Mouse (Mus musculus) kidney, adult 18-20 months (tissue): ENCODE results near the gene Scn8a.
"Not testable (repeated sequence)": the region's sequence is repeated elsewhere in the genome, so short reads cannot be mapped to it uniquely, and the experiment has no call there.

ENCODE experiments used
- DNase-seq: peaks from one replicate; pipeline ENCODE4 v3.0.0; 2021

Gene Scn8a

GRCm38 (mm10) chr15:100869558-100869957 is at the start of gene Scn8a:
TSS of gene Scn8a (plus strand) at chr15:100869858.
- DNase-seq = no peak

GRCm38 (mm10) chr15:100821824-100822223 is 47.8 kb upstream of the Scn8a start:
- DNase-seq = peak; percentile 54

DNA sequence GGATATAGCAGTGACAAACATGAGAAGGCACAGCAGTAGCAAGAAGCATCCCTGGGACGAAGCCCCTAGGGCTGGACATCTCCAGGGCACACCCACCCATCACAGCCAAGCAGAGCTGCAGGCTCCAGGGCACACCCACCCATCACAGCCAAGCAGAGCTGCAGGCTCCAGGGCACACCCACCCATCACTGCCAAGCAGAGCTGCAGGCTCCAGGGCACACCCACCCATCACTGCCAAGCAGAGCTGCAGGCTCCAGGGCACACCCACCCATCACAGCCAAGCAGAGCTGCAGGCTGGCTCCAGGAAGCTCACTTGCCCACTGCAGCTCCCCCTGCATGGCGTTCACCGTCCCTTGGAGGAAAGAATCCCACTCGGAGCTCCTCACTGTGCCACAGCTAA is 47.3 kb upstream of the Scn8a start:
- not testable (repeated sequence) for DNase-seq

GRCm38 (mm10) chr15:100825249-100825856 is 44.3 kb upstream of the Scn8a start:
- no peak for DNase-seq

DNA sequence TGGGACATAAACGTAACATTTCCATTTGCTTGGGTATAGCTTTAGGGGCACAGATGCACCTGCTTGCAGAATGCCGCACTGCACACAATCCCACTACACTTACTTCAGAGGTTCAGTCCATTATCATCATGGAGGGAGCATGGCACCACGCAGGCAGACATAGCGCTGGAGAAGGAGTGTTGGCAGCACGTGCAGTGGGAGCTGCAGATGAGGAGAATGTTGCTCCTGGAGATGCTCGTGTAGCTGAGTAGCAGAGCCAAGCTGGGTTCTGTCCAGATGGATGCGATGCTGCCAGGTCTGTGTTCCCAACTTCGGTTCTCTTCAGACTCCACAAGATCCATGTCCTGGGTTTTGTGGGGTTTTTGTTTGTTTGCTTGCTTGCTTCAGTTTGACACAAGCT is 43.6 kb upstream of the Scn8a start:
- DNase-seq = no peak

- DNase-seq = no peak
These were observed 39.9 kb upstream of the Scn8a start for GRCm38 (mm10) chr15:100829775-100830174.

GRCm38 (mm10) chr15:100830682-100831081 is 39.0 kb upstream of the Scn8a start:
- no peak for DNase-seq

GRCm38 (mm10) chr15:100832144-100832543 is 37.5 kb upstream of the Scn8a start:
- DNase-seq = no peak

DNA sequence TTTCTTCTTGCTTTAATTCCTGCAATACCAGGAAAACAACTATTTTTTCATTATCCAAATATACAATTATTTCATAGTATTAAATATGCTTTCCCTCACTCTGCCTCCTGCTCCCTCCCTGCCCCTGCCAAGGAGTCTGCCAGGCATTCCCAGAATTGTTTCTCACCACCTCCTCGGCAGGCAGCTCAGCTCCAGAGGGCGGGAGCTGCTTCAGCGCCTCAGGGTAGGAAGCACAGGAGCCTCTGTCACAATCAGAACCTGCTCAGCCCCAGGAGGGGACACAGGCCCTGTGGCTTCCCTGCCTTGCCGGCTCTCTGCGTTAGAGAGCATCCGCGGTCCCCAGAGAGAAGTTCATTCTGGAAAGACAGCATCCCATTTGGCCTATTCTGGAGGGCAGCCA is 36.9 kb upstream of the Scn8a start:
- DNase-seq = no peak

GRCm38 (mm10) chr15:100836729-100837128 is 32.9 kb upstream of the Scn8a start:
- DNase-seq = no peak

- DNase-seq = peak; percentile 55
These were observed 31.0 kb upstream of the Scn8a start for GRCm38 (mm10) chr15:100838607-100839207.

GRCm38 (mm10) chr15:100844336-100844735 is 25.3 kb upstream of the Scn8a start:
- no peak for DNase-seq

- DNase-seq = peak; percentile 24
These were observed 24.4 kb upstream of the Scn8a start for GRCm38 (mm10) chr15:100845049-100845879.

DNA sequence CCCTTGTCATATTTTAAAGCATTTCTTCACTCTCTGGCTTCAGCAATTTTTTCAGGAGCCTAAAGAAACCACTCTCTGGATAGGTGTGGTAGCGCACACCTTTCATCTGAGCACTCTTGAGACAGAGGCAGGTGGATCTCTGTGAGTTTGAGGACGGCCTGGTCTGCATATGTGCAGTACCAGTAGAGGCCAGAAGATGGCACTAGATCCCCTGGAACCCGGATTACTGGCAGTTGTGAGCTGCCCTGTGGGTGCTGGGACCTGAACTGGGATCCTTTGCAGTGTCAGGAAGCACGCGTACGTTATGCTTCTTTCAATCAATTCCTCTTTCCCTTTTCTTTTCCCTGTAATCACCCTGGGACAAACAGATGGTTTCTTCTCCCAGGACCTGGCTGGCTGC is 22.5 kb upstream of the Scn8a start:
- no peak for DNase-seq

DNA sequence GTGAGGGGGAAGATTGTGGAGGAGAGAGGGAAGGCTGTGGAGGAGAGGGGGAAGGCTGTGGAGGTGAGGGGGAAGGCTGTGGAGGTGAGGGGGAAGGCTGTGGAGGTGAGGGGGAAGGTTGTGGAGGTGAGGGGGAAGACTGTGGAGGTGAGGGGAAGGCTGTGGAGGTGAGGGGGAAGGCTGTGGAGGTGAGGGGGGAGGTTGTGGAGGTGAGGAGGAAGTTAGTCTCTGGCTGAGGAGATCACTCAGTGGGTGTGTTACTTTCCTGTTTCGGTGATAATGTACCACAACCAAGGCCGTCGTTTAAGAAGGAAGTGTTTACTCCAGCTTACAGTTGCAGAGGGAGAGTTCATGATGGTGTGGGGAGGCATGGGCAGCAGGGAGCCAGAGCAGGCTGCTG is 12.1 kb upstream of the Scn8a start:
- no peak for DNase-seq

DNA sequence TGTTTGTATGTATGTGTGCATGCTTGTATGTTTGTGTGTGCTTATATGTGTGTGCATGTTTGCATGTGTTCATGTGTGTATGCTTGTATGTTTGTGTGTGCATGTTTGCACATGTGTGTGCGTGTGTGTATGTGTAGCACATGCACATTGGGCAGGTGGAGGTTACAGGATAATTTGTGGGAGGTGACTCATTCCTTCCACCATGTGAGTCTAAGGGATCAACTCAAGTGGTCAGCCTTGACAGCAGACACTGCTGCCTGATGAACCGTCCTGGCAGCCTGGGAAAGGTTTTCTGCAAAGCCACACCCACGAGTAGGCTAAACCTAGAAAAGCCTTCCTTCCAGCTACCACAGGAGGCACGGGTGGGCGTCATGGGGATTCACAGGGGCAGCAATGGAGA is 8.8 kb upstream of the Scn8a start:
- no peak for DNase-seq

DNA sequence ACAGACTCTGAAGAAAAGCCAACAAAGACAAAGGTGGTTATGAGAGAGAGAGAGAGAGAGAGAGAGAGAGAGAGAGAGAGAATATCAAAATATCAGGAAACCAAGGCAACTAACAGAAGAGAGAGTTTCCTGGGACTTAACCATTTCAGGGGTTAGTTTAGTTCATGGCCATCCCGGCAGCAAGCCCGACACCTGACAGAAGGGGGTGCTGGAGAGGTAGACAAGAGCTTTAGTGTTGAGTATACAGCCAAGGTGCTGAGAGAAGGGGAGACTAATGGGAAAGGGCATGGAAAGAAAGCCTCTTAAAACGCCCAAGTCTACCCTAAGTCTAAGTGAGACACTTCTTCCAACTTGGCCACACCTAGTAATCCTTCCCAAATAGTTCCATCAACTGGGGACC is 4.1 kb upstream of the Scn8a start:
- no peak for DNase-seq

- DNase-seq = peak; percentile 28
These were observed 530 bp downstream of the Scn8a start for GRCm38 (mm10) chr15:100870001-100870774.

DNA sequence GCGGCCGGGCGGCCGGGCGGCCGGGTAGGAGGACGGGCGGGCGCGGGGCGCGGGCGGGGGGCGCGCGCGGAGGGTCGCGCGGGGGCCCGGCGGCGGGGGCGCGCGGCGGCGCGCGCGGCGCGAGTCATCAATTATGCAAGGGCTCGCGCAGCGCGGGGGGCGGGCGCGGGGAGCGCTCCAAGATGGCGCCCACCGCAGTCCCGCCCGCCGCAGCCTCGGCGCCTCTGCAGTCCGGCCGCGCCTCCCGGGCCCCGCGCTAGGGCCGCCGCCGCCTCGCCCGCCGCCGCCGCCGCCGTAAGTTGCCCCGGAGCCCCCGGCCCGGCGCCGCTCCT is 1.1 kb downstream of the Scn8a start:
- no peak for DNase-seq

- DNase-seq = no peak
These were observed 1.7 kb downstream of the Scn8a start for GRCm38 (mm10) chr15:100871107-100872011.

DNA sequence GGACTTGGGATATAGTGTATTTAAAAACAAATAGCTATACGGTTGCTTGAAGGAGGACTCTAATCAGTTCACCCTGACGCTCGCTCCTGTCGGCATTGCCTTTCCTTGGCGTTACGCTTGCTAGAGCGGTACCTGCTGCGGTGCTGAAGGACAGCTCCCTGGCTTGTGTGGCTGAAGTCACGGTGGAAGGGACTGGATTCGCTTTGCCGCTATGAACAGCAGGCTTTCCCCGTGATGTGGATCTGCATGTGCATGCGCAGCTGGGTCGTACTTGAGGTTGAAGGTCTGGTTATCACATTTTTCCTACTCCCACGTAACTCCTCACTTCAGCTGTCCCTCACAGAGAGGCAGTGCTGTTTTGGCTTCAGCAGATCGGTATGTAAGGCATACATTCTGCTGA is 3.5 kb downstream of the Scn8a start:
- DNase-seq = peak; percentile 72

DNA sequence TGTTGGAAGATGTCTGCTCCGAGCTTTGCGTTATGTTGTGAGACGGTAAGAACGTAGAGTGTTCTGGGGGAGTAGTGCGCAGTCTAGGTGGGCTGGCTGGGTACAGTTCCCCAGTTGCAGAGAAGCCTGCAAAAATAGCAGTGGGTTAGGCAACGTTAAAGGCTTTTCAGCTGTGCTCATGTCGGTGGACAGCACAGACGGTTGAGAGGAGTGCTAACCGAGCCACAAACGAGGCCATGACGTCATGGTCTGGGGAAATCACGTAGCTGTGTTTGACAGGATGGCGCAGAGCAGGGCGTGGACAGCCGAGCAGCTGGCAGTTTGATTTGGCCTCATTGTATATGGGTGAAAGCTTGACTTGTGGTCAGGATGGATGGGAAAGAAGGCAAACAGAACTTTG is 9.4 kb downstream of the Scn8a start:
- no peak for DNase-seq
